Mouse (Mus musculus): ENCODE results near the gene Hephl1.

Gene Hephl1

GRCm38 (mm10) chr9:15017791-15018755, 93.8 kb downstream of the Hephl1 start:
- no peak for DNase-seq (ENCODE audit: low spot score)

DNA sequence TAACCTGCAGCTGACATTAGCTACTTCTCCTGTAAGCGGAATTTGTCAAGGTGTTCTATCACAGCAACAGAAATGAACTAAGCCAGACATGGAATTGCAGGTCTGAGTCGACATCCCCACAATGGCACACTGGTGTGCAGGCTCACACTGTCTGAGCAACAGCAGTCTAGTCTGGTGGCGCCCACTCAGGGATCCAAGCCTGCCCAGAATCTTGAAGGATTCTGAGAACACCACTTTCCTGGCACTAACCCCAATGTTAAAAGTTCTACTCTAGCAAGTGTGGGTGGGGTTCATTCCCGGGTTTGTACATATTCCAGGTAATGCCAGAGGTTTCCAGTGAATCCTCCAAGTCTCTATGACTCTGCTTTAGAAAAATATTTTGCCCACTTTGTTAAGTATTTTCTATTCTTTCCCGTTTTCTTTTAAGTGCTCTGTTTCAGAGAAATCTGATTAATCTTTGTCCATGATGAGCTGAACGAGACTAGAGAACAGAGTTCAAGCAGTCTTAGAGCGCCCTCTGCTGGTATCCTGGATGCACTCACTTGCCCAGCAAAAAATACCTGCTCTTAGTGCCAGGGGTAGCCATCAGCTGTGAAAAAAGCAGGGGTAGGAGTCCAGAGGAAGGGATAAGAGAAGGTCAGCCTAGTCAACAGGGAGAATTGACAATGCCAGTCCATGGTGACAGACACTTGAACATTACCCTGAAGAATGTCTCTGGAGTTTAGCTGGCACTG, 96.5 kb downstream of the Hephl1 start:
- peak; percentile 85 for DNase-seq (ENCODE audit: low spot score)

DNA sequence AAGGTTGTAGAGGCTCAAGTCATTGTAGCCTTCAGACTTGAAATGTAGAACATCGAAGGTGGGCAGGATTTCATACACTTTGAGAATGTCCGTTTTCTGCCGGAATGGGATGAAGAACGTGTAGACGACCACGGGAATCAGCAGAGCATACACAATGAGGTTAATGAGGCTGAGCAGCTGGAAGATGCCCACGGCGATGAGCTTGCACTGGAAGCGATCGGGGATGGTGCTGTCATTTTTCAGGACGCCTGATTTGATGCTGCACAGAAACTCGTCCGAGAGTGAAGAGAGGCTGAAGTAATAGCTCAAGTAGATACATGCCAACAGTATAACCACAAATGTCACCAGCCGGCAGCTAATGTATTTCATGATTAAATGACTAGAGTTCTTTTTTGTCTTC, 104.3 kb downstream of the Hephl1 start:
- DNase-seq (ENCODE audit: low spot score) = no peak

DNA sequence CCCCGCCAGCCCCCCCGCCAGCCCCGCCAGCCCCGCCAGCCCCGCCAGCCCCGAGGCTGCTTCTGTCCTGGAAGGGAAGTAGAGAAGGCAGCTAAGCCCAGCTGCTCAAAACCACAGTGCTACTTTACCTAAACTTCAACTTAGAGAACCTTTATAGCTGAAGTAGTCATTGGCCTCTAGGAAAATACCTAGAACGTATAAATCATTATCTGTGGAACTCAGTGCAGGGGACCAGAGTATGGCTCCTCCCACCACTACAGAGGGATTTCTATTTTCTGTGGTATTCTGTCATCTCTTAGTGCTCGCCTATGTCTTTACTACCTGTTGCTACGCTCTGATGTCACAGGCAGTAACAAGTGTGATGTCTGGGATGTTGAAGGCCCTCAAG, 107.6 kb downstream of the Hephl1 start:
- DNase-seq (ENCODE audit: low spot score) = no peak

DNA sequence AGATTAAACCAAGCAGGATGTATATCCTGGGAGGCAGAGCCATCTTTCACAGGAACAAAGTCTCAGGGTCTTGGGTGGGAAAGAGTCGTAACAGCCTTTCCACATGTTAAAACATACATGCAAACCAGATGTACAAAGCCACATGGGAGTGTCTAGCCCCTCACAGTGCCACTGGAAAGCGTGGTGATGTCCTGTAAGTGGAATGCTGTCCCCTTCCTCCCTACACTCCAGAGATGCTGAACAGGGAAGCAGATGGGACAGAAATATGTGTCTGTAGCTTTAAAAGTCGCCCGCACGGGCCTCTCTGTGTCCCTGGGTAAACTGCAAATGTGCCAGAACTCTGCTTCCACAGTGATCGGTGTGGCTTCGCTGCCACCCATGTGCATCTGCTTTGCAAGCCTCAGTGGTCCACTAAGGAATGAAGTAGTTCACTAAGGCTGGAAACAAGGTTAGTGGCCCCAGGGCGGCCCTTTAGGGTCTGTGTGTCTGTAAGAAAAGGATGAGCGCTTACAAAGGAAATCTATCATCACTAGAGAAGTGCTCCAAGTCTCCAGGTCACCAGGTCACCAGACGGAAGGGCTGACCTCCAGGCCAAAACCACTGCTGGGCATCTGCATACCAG, 108.1 kb downstream of the Hephl1 start:
- no peak for DNase-seq (ENCODE audit: low spot score)

DNA sequence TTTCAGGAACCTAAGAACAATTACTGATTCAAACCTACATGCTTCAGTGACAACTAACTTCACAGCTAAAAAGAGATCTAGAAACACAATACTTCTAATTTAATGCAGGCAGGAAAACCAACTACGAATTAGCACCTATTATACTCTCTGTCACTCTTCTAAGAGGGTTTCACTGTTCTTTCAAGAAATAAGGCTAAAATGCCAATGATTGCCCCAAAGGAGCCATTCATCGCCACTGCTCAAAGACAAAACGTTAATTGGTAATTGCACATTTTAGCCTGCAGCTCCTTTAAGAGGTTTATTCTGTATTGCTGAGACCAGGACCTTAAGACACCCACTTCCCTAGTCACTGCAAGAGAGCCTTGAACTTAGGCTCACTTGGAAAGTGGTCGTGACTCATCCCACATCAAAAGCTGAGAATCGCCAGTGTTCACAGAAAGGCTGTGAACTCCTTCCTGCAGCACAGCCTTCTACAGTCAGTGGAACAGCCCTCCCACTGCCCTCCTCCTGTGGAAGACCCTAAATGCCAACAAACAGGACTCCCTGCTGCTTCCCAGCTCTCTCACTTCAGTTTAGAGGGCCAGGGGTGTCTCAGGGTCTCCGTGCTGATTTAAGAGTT, 108.8 kb downstream of the Hephl1 start:
- no peak for DNase-seq (ENCODE audit: low spot score)
